Mouse (Mus musculus): ENCODE data around the gene Slc34a2. TPM values are rescaled to one million over a fixed set of nuclear protein-coding genes. Genes with fewer than 3 reads are reported as not detected.
A peak's percentile ranks its signal among the peaks of the same experiment; 100 is the strongest.

The Slc34a2 gene
- not detected in 2 replicates for polyA plus RNA-seq (2016; fragmentation: Nextera tagmentation; extraction: Ambion mirVana)

GRCm38 (mm10) chr5:53037781-53038180, at the start of gene Slc34a2:
TSS of gene Slc34a2 (plus strand) at chr5:53038081.
- Histone ChIP-seq H3K36me3 (no peaks in the 10 kb centered on the region), H3K27me3 (ENCODE audit: insufficient read depth, poor library complexity, severe bottlenecking) (no peaks in the 10 kb centered on the region)
- 93% methylated on average over 3 of the region's 3 CpGs for WGBS

DNA sequence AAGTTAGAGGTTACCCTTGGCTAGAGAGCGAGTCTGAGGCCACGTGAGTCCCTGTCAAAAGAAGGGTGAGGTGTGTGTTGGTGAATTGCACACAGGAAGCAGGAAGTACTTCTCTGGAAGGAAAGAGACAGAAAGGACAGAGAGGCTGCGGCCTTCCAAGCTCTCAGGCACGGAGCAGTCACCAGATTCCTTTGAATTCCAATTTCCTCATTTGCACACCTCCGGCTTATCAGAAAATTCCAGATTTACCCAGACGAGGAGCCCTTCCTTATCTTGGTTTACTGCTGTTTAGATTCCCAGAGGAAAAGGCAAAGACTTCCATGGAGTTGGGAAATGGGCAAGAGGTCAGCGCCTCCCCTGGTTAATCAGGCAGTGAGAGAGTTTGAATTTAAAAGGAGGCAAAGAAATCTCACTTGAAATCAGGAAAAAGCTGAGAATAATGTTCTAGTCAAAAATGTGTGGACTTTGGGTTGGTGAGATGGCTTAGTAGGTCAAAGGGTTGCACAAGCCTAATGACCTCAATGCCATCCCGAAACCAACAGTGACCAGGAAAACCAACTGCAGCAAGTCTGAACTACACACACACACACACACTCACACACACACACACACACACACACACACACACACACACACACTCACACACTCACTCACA, 47.1 kb upstream of the Slc34a2 start:
- no peaks in the 10 kb centered on the region for H3K27me3 ChIP-seq (ENCODE audit: insufficient read depth, poor library complexity, severe bottlenecking)
- 0 out of 2 replicates have a peak, but pooled peaks cover 3% of the 10 kb centered on the region for H3K9me3 ChIP-seq
- no peaks in the 10 kb centered on the region for H3K36me3 ChIP-seq
- H3K4me1 ChIP-seq, result peaks cover 6% of the 10 kb centered on the region
- no peak overlapping the region for H3K4me3 ChIP-seq
- no peak for DNase-seq (ENCODE audit: low spot score)
- WGBS, result 37% methylated on average over 8 of the region's 8 CpGs
- H3K27ac ChIP-seq, result no peak overlapping the region

More at GRCm38 (mm10) chr5:53037781-53038180, at the start of gene Slc34a2:
- H3K27ac ChIP-seq, result no peak within 1 kb of the TSS
- DNase-seq (ENCODE audit: low spot score), result no peak
- peaks cover 11% of the 10 kb centered on the region for H3K4me1 ChIP-seq
- H3K4me3 ChIP-seq, result no peak within 1 kb of the TSS
- H3K9me3 ChIP-seq, result no peaks in the 10 kb centered on the region

- DNase-seq (ENCODE audit: low spot score), result no peak
- Histone ChIP-seq H3K36me3 (no peaks in the 10 kb centered on the region), H3K4me1 (peaks cover 14% of the 10 kb centered on the region), H3K4me3 (no peak overlapping the region), H3K9me3 (0 out of 2 replicates have a peak, but pooled peaks cover 3% of the 10 kb centered on the region), H3K27me3 (ENCODE audit: insufficient read depth, poor library complexity, severe bottlenecking) (no peaks in the 10 kb centered on the region), H3K27ac (no peak overlapping the region)
- WGBS, result 79% methylated on average over 11 of the region's 11 CpGs
These were observed 45.5 kb upstream of the Slc34a2 start for GRCm38 (mm10) chr5:52992210-52992897.

GRCm38 (mm10) chr5:52993490-52994282, 44.2 kb upstream of the Slc34a2 start:
- WGBS, result 84% methylated on average over 12 of the region's 12 CpGs
- no peaks in the 10 kb centered on the region for H3K36me3 ChIP-seq
- H3K4me1 ChIP-seq, result peaks cover 14% of the 10 kb centered on the region
- H3K9me3 ChIP-seq, result no peaks in the 10 kb centered on the region
- H3K4me3 ChIP-seq, result no peak overlapping the region
- no peak overlapping the region for H3K27ac ChIP-seq
- H3K27me3 ChIP-seq (ENCODE audit: insufficient read depth, poor library complexity, severe bottlenecking), result no peaks in the 10 kb centered on the region
- no peak for DNase-seq (ENCODE audit: low spot score)

- Histone ChIP-seq H3K36me3 (no peaks in the 10 kb centered on the region), H3K4me1 (peaks cover 13% of the 10 kb centered on the region), H3K27ac (no peak overlapping the region), H3K4me3 (no peak overlapping the region), H3K9me3 (no peaks in the 10 kb centered on the region), H3K27me3 (ENCODE audit: insufficient read depth, poor library complexity, severe bottlenecking) (no peaks in the 10 kb centered on the region)
- WGBS, result 90% methylated on average over 4 of the region's 4 CpGs
- DNase-seq (ENCODE audit: low spot score), result no peak
These were observed 42.4 kb upstream of the Slc34a2 start for GRCm38 (mm10) chr5:52995461-52995860.

DNA sequence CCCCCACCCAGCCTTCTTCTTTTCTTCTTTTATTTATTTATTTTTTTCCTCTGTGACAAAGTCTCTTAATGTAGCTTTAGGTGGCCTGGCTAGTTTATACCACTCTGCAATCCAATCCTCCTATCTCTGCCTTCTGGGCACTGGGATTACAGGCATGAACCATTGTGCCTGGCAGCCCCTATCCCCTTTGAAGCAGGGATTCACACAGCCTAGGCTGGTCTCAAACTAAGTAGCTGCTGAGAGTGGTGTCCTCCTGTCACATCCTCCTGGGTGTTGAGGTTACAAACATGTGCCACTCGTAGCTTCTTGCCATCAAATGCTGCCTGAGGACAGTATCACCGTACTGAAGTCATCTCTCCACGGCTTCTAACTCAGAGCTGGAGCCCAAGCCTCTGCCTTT, 41.7 kb upstream of the Slc34a2 start:
- H3K4me1 ChIP-seq, result peaks cover 9% of the 10 kb centered on the region; the same call in 1 of the 2 replicates
- H3K27ac ChIP-seq, result no peak overlapping the region
- H3K9me3 ChIP-seq, result no peaks in the 10 kb centered on the region
- no peaks in the 10 kb centered on the region for H3K36me3 ChIP-seq
- no peak for DNase-seq (ENCODE audit: low spot score)
- no peak overlapping the region for H3K4me3 ChIP-seq
- H3K27me3 ChIP-seq (ENCODE audit: insufficient read depth, poor library complexity, severe bottlenecking), result no peaks in the 10 kb centered on the region
- WGBS, result 68% methylated on average over 3 of the region's 3 CpGs

DNA sequence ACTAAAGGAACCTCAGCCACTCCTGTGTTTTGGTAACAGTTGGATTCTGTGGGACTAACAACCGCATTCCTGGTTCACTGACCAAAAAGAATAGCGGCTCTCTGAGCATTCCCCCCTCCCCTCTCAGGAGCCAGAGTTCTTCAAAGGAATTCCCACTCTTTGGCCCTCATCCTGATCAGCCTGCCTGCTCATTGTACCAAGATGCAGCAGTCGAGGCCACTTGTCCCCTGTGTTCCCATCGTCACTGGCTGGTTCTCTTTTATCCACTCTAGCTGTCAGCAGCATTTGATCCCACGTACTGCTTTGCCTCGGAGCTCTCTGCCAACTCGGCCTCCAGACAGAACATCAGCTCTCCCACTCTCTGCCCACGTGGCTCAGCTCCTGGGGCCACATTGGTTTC, 41.3 kb upstream of the Slc34a2 start:
- H3K27ac ChIP-seq, result no peak overlapping the region
- peak; percentile 76 for DNase-seq (ENCODE audit: low spot score)
- H3K4me1 ChIP-seq, result peaks cover 9% of the 10 kb centered on the region; the same call in 1 of the 2 replicates
- H3K9me3 ChIP-seq, result no peaks in the 10 kb centered on the region
- H3K4me3 ChIP-seq, result no peak overlapping the region
- 26% methylated on average over 8 of the region's 8 CpGs for WGBS
- H3K36me3 ChIP-seq, result no peaks in the 10 kb centered on the region
- H3K27me3 ChIP-seq (ENCODE audit: insufficient read depth, poor library complexity, severe bottlenecking), result no peaks in the 10 kb centered on the region

DNA sequence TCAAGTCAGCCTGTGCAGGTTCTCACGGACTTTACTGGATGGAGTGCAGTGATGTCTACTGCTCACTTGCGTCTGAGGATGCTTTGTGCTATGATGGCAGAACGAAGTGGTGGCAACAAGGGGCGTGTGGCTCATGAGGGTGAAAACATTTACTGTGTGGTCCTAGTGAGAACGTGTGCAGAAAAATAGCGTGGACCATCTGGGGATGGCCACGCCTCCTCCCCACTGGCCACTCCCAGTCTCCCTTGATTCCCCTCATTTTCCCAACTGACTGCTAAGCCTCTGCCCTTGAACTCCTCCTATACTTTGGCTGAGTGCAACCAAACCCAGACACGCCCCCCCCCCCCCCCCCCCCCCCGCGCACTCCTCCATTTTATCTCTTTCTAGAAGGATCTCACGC, 40.8 kb upstream of the Slc34a2 start:
- Histone ChIP-seq H3K27ac (no peak overlapping the region), H3K4me3 (no peak overlapping the region), H3K9me3 (no peaks in the 10 kb centered on the region), H3K36me3 (no peaks in the 10 kb centered on the region), H3K27me3 (ENCODE audit: insufficient read depth, poor library complexity, severe bottlenecking) (no peaks in the 10 kb centered on the region), H3K4me1 (peaks cover 9% of the 10 kb centered on the region; the same call in 1 of the 2 replicates)
- DNase-seq (ENCODE audit: low spot score), result no peak
- WGBS, result 78% methylated on average over 9 of the region's 11 CpGs

GRCm38 (mm10) chr5:52998097-52998760, 39.7 kb upstream of the Slc34a2 start:
- 85% methylated on average over 6 of the region's 6 CpGs for WGBS
- Histone ChIP-seq H3K36me3 (no peaks in the 10 kb centered on the region), H3K27ac (no peak overlapping the region), H3K27me3 (ENCODE audit: insufficient read depth, poor library complexity, severe bottlenecking) (no peaks in the 10 kb centered on the region), H3K4me1 (peaks cover 9% of the 10 kb centered on the region; the same call in 1 of the 2 replicates), H3K9me3 (no peaks in the 10 kb centered on the region), H3K4me3 (no peak overlapping the region)
- DNase-seq (ENCODE audit: low spot score), result no peak

GRCm38 (mm10) chr5:53000169-53000872, 37.6 kb upstream of the Slc34a2 start:
- no peaks in the 10 kb centered on the region for H3K27me3 ChIP-seq (ENCODE audit: insufficient read depth, poor library complexity, severe bottlenecking)
- WGBS, result 68% methylated on average over 5 of the region's 5 CpGs
- H3K36me3 ChIP-seq, result no peaks in the 10 kb centered on the region
- DNase-seq (ENCODE audit: low spot score), result no peak
- H3K9me3 ChIP-seq, result no peaks in the 10 kb centered on the region
- no peak overlapping the region for H3K27ac ChIP-seq
- H3K4me3 ChIP-seq, result no peak overlapping the region
- H3K4me1 ChIP-seq, result peaks cover 9% of the 10 kb centered on the region; the same call in 1 of the 2 replicates

GRCm38 (mm10) chr5:53002599-53003203, 35.2 kb upstream of the Slc34a2 start:
- DNase-seq (ENCODE audit: low spot score), result no peak
- no peak overlapping the region for H3K27ac ChIP-seq
- no peak overlapping the region for H3K4me3 ChIP-seq
- no peaks in the 10 kb centered on the region for H3K36me3 ChIP-seq
- 82% methylated on average over 8 of the region's 8 CpGs for WGBS
- no peaks in the 10 kb centered on the region for H3K4me1 ChIP-seq
- no peaks in the 10 kb centered on the region for H3K27me3 ChIP-seq (ENCODE audit: insufficient read depth, poor library complexity, severe bottlenecking)
- H3K9me3 ChIP-seq, result no peaks in the 10 kb centered on the region

- no peaks in the 10 kb centered on the region for H3K9me3 ChIP-seq
- no peaks in the 10 kb centered on the region for H3K4me1 ChIP-seq
- no peaks in the 10 kb centered on the region for H3K27me3 ChIP-seq (ENCODE audit: insufficient read depth, poor library complexity, severe bottlenecking)
- no peak for DNase-seq (ENCODE audit: low spot score)
- H3K27ac ChIP-seq, result no peak overlapping the region
- H3K4me3 ChIP-seq, result no peak overlapping the region
- WGBS, result 82% methylated on average over 4 of the region's 4 CpGs
- H3K36me3 ChIP-seq, result no peaks in the 10 kb centered on the region
These were observed 34.4 kb upstream of the Slc34a2 start for GRCm38 (mm10) chr5:53003495-53003894.
